Mouse (Mus musculus) liver, adult 2 months (tissue): ENCODE data around the gene Sh3rf1.

Experiments used
- CTCF ChIP-seq: fragments of 200-500 bp; IDR thresholded peaks from 2 replicates; pipeline ENCODE4 v1.5.1; 2011; ENCODE audit warnings: low read depth, low read length, control low read depth
- POLR2A ChIP-seq: fragments of 200-500 bp; IDR thresholded peaks from 2 replicates; pipeline ENCODE4 v1.6.1; 2011; ENCODE audit warnings: low read length, control low read depth; ENCODE audit not compliant: insufficient read depth; ENCODE audit errors: extremely low read depth

DNA sequence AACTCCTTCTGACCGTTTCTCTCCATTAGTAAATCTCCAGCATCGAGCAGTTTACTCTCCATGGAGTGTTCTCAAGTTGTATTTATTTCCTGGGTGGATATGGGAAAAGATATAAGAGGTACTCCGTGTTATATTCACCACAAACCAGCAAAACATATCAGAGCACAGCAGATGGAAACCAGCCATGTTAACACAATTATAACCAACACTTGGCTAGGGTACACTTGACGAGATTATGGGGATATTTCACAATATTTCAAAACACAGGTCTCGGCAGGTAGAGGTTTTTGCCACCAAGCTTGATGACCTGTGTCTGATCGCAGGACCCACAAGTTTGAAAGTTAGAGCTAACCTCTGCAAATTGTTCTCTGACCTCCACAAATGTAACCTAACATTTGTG, 123.3 kb downstream of the Sh3rf1 start:
- no peak for TF ChIP-seq POLR2A
- no peak for TF ChIP-seq CTCF
